Mouse (Mus musculus) intestine, embryonic 14.5 days (tissue): ENCODE measurements around the gene Ttc7b. TPM values are rescaled to one million over a fixed set of nuclear protein-coding genes. Genes with fewer than 3 reads are reported as not detected.

Source experiments
- ATAC-seq: fragments of 200-750 bp; cut with Nextera tagmentation; replicated peaks from 2 replicates; pipeline ENCODE4 v1.8.0; 2017; ENCODE audit warnings: low read depth, moderate number of reproducible peaks, moderate TSS enrichment, moderate library complexity; ENCODE audit not compliant: low FRiP score, low TSS enrichment
- DNase-seq: peaks from one replicate; pipeline ENCODE4 v3.0.0-alpha.2; 2018; ENCODE audit warnings: low spot score
- H3K27ac ChIP-seq: fragments of 300-500 bp; sonication (generic); 2 replicates; pipeline ENCODE4 v1.5.1; 2014; ENCODE audit warnings: low read depth, mild to moderate bottlenecking, control low read depth
- H3K27me3 ChIP-seq: fragments of 300-500 bp; sonication (generic); replicated peaks from 2 replicates; pipeline ENCODE4 v1.6.1; 2014; ENCODE audit warnings: low read length, control low read depth; ENCODE audit not compliant: control insufficient read depth, insufficient read depth
- H3K36me3 ChIP-seq: fragments of 300-500 bp; sonication (generic); 2 replicates; pipeline ENCODE4 v1.6.1; 2014; ENCODE audit warnings: low read length, control low read depth; ENCODE audit not compliant: control insufficient read depth, insufficient read depth
- H3K4me1 ChIP-seq: fragments of 300-500 bp; sonication (generic); replicated peaks from 2 replicates; pipeline ENCODE4 v1.6.1; 2014; ENCODE audit warnings: low read length, control low read depth, mixed read lengths; ENCODE audit not compliant: control insufficient read depth, insufficient read depth
- H3K4me2 ChIP-seq: fragments of 300-500 bp; sonication (generic); 2 replicates; pipeline ENCODE4 v1.6.1; 2014; ENCODE audit warnings: low read length
- H3K4me3 ChIP-seq: fragments of 300-500 bp; sonication (generic); 2 replicates; pipeline ENCODE4 v1.5.1; 2014; ENCODE audit warnings: low read depth, low read length, control low read depth, mixed read lengths
- H3K9ac ChIP-seq: fragments of 300-500 bp; sonication (generic); 2 replicates; pipeline ENCODE4 v1.6.1; 2014; ENCODE audit warnings: mild to moderate bottlenecking, low read length
- H3K9me3 ChIP-seq: fragments of 300-500 bp; sonication (generic); 2 replicates; pipeline ENCODE4 v1.6.1; 2016; ENCODE audit warnings: low read length, control low read depth; ENCODE audit not compliant: control insufficient read depth
- WGBS: fragments of 180-500 bp; shearing (Covaris S2); extraction: QIAGEN DNeasy Blood & Tissue Kit; methylation state at CpG from one replicate; pipeline ENCODE4 v1.1.7; 2014; 5-methylcytosine and 5-hydroxymethylcytosine counted together
- polyA plus RNA-seq: library from polyadenylated mRNA; unstranded; fragments of >200 nt; fragmentation: Nextera tagmentation; extraction: Ambion mirVana; gene quantifications from 2 replicates; pipeline ENCODE4 v1.2.1, GENCODE M21; 2014

The Ttc7b gene
- polyA plus RNA-seq, 1 experiment from 2014 or later, result 5.9 TPM

GRCm38 (mm10) chr12:100517371-100517770 lies 3.3 kb downstream of the Ttc7b start:
- H3K36me3 ChIP-seq, result no peaks in the 10 kb centered on the region
- no peak overlapping the region for H3K4me2 ChIP-seq
- no peak for DNase-seq
- no peaks in the 10 kb centered on the region for H3K27me3 ChIP-seq
- H3K9ac ChIP-seq, result no peak overlapping the region
- no peak overlapping the region for H3K4me3 ChIP-seq
- ATAC-seq, result no peak
- no peak overlapping the region for H3K27ac ChIP-seq
- no peaks in the 10 kb centered on the region for H3K9me3 ChIP-seq
- WGBS, result 78% methylated on average over 9 of the region's 9 CpGs
- peaks cover 12% of the 10 kb centered on the region; the same call in 1 of the 2 replicates for H3K4me1 ChIP-seq

DNA sequence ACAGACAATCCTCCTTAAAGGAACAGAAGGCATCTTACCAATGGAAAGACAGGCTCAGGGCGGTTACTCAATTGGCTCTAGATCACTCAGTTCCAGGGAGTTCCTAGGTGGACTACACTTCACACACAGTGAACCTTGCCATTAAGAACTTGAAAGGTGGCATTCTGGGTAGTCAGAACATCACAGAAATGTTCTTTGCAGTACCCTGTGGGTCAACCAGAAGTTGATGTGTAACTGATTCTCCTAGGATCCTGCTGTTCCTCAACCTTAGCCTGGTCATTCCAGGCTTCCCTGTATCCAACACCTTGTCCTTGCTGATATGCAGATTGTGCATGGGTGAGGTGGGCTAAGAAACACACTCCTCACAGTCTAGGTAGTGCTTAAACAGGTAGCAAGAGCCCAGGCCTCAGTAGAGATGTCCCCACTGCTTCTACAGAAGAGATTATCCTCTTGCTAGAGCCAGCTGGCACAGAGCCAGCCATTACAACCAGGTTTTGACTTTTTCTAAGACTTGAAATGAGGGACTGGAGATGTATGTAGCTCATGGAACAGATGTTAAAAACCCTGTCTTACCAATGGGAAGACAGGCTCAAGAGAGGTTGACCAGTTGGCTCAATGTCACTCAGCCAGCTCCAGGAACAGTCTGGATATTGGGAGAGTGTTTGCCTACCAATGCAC lies 4.3 kb downstream of the Ttc7b start:
- no peak overlapping the region for H3K27ac ChIP-seq
- no peak overlapping the region for H3K4me2 ChIP-seq
- DNase-seq, result no peak
- WGBS, result 95% methylated on average over 1 of the region's 1 CpGs
- no peak overlapping the region for H3K9ac ChIP-seq
- no peaks in the 10 kb centered on the region for H3K36me3 ChIP-seq
- no peak for ATAC-seq
- peaks cover 12% of the 10 kb centered on the region; the same call in 1 of the 2 replicates for H3K4me1 ChIP-seq
- H3K27me3 ChIP-seq, result no peaks in the 10 kb centered on the region
- no peak overlapping the region for H3K4me3 ChIP-seq
- H3K9me3 ChIP-seq, result no peaks in the 10 kb centered on the region

- Histone ChIP-seq H3K27me3 (no peaks in the 10 kb centered on the region), H3K9me3 (no peaks in the 10 kb centered on the region), H3K9ac (no peak overlapping the region), H3K27ac (no peak overlapping the region), H3K4me3 (no peak overlapping the region), H3K36me3 (no peaks in the 10 kb centered on the region; the same call in 1 of the 2 replicates), H3K4me1 (peaks cover 12% of the 10 kb centered on the region; the same call in 1 of the 2 replicates), H3K4me2 (no peak overlapping the region)
- ATAC-seq (no peak), DNase-seq (no peak)
- WGBS, result 92% methylated on average over 4 of the region's 4 CpGs
These were observed 5.1 kb downstream of the Ttc7b start for GRCm38 (mm10) chr12:100515493-100515892.

GRCm38 (mm10) chr12:100514611-100515010 lies 6.0 kb downstream of the Ttc7b start:
- no peaks in the 10 kb centered on the region for H3K27me3 ChIP-seq
- H3K9me3 ChIP-seq, result no peaks in the 10 kb centered on the region
- H3K4me1 ChIP-seq, result peaks cover 8% of the 10 kb centered on the region; the same call in 1 of the 2 replicates
- H3K27ac ChIP-seq, result no peak overlapping the region
- no peak for ATAC-seq
- H3K4me3 ChIP-seq, result no peak overlapping the region
- no peak overlapping the region for H3K9ac ChIP-seq
- 70% methylated on average over 1 of the region's 1 CpGs for WGBS
- H3K36me3 ChIP-seq, result no peaks in the 10 kb centered on the region; the same call in 1 of the 2 replicates
- H3K4me2 ChIP-seq, result no peak overlapping the region
- DNase-seq, result no peak

GRCm38 (mm10) chr12:100513131-100513530 lies 7.5 kb downstream of the Ttc7b start:
- H3K4me3 ChIP-seq, result no peak overlapping the region
- H3K4me2 ChIP-seq, result no peak overlapping the region
- no peak overlapping the region for H3K27ac ChIP-seq
- no peaks in the 10 kb centered on the region; the same call in 1 of the 2 replicates for H3K36me3 ChIP-seq
- DNase-seq (no peak), ATAC-seq (no peak)
- WGBS, result 86% methylated on average over 5 of the region's 5 CpGs
- no peak overlapping the region for H3K9ac ChIP-seq
- H3K27me3 ChIP-seq, result no peaks in the 10 kb centered on the region
- H3K4me1 ChIP-seq, result peaks cover 4% of the 10 kb centered on the region; the same call in 1 of the 2 replicates
- no peaks in the 10 kb centered on the region for H3K9me3 ChIP-seq

- H3K4me3 ChIP-seq, result no peak overlapping the region
- no peaks in the 10 kb centered on the region; the same call in 1 of the 2 replicates for H3K36me3 ChIP-seq
- peaks cover 4% of the 10 kb centered on the region; the same call in 1 of the 2 replicates for H3K4me1 ChIP-seq
- no peak overlapping the region for H3K27ac ChIP-seq
- DNase-seq (no peak), ATAC-seq (no peak)
- H3K27me3 ChIP-seq, result no peaks in the 10 kb centered on the region
- WGBS, result 89% methylated on average over 9 of the region's 9 CpGs
- no peak overlapping the region for H3K9ac ChIP-seq
- H3K9me3 ChIP-seq, result no peaks in the 10 kb centered on the region
- H3K4me2 ChIP-seq, result no peak overlapping the region
These were observed 8.0 kb downstream of the Ttc7b start for GRCm38 (mm10) chr12:100512641-100513040.

GRCm38 (mm10) chr12:100509615-100510282 lies 10.9 kb downstream of the Ttc7b start:
- no peaks in the 10 kb centered on the region for H3K9me3 ChIP-seq
- no peak overlapping the region for H3K4me3 ChIP-seq
- H3K9ac ChIP-seq, result no peak overlapping the region
- no peaks in the 10 kb centered on the region for H3K27me3 ChIP-seq
- WGBS, result 74% methylated on average over 9 of the region's 9 CpGs
- no peak overlapping the region for H3K27ac ChIP-seq
- no peaks in the 10 kb centered on the region for H3K4me1 ChIP-seq
- H3K4me2 ChIP-seq, result no peak overlapping the region
- 0 out of 2 replicates have a peak, but pooled peaks have one; percentile 19 for ATAC-seq
- no peaks in the 10 kb centered on the region; the same call in 1 of the 2 replicates for H3K36me3 ChIP-seq
- no peak for DNase-seq

- Histone ChIP-seq H3K9ac (no peak overlapping the region), H3K27me3 (no peaks in the 10 kb centered on the region), H3K27ac (no peak overlapping the region), H3K4me3 (no peak overlapping the region), H3K36me3 (no peaks in the 10 kb centered on the region; the same call in 1 of the 2 replicates), H3K4me1 (no peaks in the 10 kb centered on the region), H3K9me3 (no peaks in the 10 kb centered on the region), H3K4me2 (no peak overlapping the region)
- DNase-seq, result no peak
- no peak for ATAC-seq
- 90% methylated on average over 5 of the region's 5 CpGs for WGBS
These were observed 12.0 kb downstream of the Ttc7b start for GRCm38 (mm10) chr12:100508668-100509067.
